Mouse (Mus musculus): Measurements from ENCODE around the gene Hydin. TPM values are rescaled to one million over a fixed set of nuclear protein-coding genes. Genes with fewer than 3 reads are reported as not detected.

The Hydin gene
- polyA plus RNA-seq, 1 experiment from 2014 or later = 0.23 TPM

GRCm38 (mm10) chr8:110253986-110254385 is 12.8 kb upstream of the Hydin start:
- no peaks in the 10 kb centered on the region for H3K36me3 ChIP-seq (ENCODE audit: control insufficient read depth, insufficient read depth, low read length)
- ATAC-seq (ENCODE audit: insufficient read depth, low FRiP score) = no peak
- H3K9ac ChIP-seq (ENCODE audit: low read length) = no peak overlapping the region
- no peaks in the 10 kb centered on the region for H3K27me3 ChIP-seq (ENCODE audit: control insufficient read depth, insufficient read depth, low read length)
- no peak overlapping the region for H3K4me3 ChIP-seq (replicated peaks; ENCODE audit: low read length)
- no peaks in the 10 kb centered on the region for H3K4me1 ChIP-seq (ENCODE audit: control insufficient read depth, insufficient read depth, low read length)
- H3K4me2 ChIP-seq (ENCODE audit: low read depth, low read length) = no peak overlapping the region
- H3K9me3 ChIP-seq (replicated peaks; ENCODE audit: control insufficient read depth, low read length) = no peaks in the 10 kb centered on the region
- 69% methylated on average over 4 of the region's 4 CpGs for WGBS
- no peak overlapping the region for H3K27ac ChIP-seq (ENCODE audit: low read length)

DNA sequence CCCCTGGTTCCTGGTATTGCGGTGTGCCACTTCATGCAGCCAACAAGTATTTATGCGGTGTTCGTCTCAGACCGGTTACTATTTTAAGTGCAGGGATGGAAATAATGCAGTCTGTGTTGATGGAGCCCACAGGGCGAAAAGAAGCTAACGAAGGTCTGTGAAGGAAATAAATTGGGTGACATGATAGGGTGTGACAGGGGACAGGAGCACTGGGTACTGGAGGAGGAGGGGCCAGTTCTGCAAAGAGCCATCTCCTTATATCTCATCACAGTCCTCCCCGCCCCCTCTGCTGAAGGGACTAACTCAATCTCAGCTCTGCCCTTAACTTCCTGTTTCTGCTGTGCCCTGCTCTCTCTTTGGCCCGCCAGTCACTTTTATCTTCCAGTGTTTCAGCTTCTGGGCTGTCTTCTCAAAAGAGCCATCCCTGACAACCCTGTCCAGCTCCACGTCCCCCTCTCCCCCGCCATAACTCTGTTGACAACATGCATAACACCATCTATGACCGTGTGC is 926 bp upstream of the Hydin start:
- Histone ChIP-seq H3K9me3 (replicated peaks; ENCODE audit: control insufficient read depth, low read length) (no peaks in the 10 kb centered on the region), H3K4me3 (replicated peaks; ENCODE audit: low read length) (no peak overlapping the region), H3K36me3 (ENCODE audit: control insufficient read depth, insufficient read depth, low read length) (no peaks in the 10 kb centered on the region), H3K4me2 (ENCODE audit: low read depth, low read length) (no peak overlapping the region), H3K27me3 (ENCODE audit: control insufficient read depth, insufficient read depth, low read length) (no peaks in the 10 kb centered on the region), H3K9ac (ENCODE audit: low read length) (no peak overlapping the region), H3K27ac (ENCODE audit: low read length) (no peak overlapping the region), H3K4me1 (ENCODE audit: control insufficient read depth, insufficient read depth, low read length) (peaks cover 3% of the 10 kb centered on the region; the same call in 1 of the 2 replicates)
- WGBS = 67% methylated on average over 11 of the region's 11 CpGs
- no peak for ATAC-seq (ENCODE audit: insufficient read depth, low FRiP score)

- Histone ChIP-seq H3K4me3 (replicated peaks; ENCODE audit: low read length) (peak overlapping the region; percentile 43), H3K9ac (ENCODE audit: low read length) (peak overlapping the region; percentile 58), H3K36me3 (ENCODE audit: control insufficient read depth, insufficient read depth, low read length) (no peaks in the 10 kb centered on the region), H3K4me2 (ENCODE audit: low read depth, low read length) (peak overlapping the region; percentile 68), H3K9me3 (replicated peaks; ENCODE audit: control insufficient read depth, low read length) (no peaks in the 10 kb centered on the region), H3K27me3 (ENCODE audit: control insufficient read depth, insufficient read depth, low read length) (no peaks in the 10 kb centered on the region), H3K27ac (ENCODE audit: low read length) (no peak overlapping the region), H3K4me1 (ENCODE audit: control insufficient read depth, insufficient read depth, low read length) (peaks cover 3% of the 10 kb centered on the region; the same call in 1 of the 2 replicates)
- WGBS = 11% methylated on average over 12 of the region's 12 CpGs
- ATAC-seq (ENCODE audit: insufficient read depth, low FRiP score) = no peak
These were observed 491 bp downstream of the Hydin start for GRCm38 (mm10) chr8:110267268-110267667.

GRCm38 (mm10) chr8:110270659-110271058 is 3.9 kb downstream of the Hydin start:
- no peak overlapping the region for H3K27ac ChIP-seq (ENCODE audit: low read length)
- H3K9me3 ChIP-seq (replicated peaks; ENCODE audit: control insufficient read depth, low read length) = no peaks in the 10 kb centered on the region
- H3K4me3 ChIP-seq (replicated peaks; ENCODE audit: low read length) = no peak overlapping the region
- ATAC-seq (ENCODE audit: insufficient read depth, low FRiP score) = no peak
- H3K36me3 ChIP-seq (ENCODE audit: control insufficient read depth, insufficient read depth, low read length) = no peaks in the 10 kb centered on the region
- peaks cover 3% of the 10 kb centered on the region; the same call in 1 of the 2 replicates for H3K4me1 ChIP-seq (ENCODE audit: control insufficient read depth, insufficient read depth, low read length)
- no peaks in the 10 kb centered on the region for H3K27me3 ChIP-seq (ENCODE audit: control insufficient read depth, insufficient read depth, low read length)
- 89% methylated on average over 4 of the region's 4 CpGs for WGBS
- H3K9ac ChIP-seq (ENCODE audit: low read length) = no peak overlapping the region
- H3K4me2 ChIP-seq (ENCODE audit: low read depth, low read length) = no peak overlapping the region

GRCm38 (mm10) chr8:110273394-110273793 is 6.6 kb downstream of the Hydin start:
- 56% methylated on average over 2 of the region's 2 CpGs for WGBS
- Histone ChIP-seq H3K4me2 (ENCODE audit: low read depth, low read length) (no peak overlapping the region), H3K36me3 (ENCODE audit: control insufficient read depth, insufficient read depth, low read length) (no peaks in the 10 kb centered on the region), H3K4me1 (ENCODE audit: control insufficient read depth, insufficient read depth, low read length) (no peaks in the 10 kb centered on the region), H3K27ac (ENCODE audit: low read length) (no peak overlapping the region), H3K9ac (ENCODE audit: low read length) (no peak overlapping the region), H3K4me3 (replicated peaks; ENCODE audit: low read length) (no peak overlapping the region), H3K9me3 (replicated peaks; ENCODE audit: control insufficient read depth, low read length) (no peaks in the 10 kb centered on the region), H3K27me3 (ENCODE audit: control insufficient read depth, insufficient read depth, low read length) (no peaks in the 10 kb centered on the region)
- ATAC-seq (ENCODE audit: insufficient read depth, low FRiP score) = no peak

DNA sequence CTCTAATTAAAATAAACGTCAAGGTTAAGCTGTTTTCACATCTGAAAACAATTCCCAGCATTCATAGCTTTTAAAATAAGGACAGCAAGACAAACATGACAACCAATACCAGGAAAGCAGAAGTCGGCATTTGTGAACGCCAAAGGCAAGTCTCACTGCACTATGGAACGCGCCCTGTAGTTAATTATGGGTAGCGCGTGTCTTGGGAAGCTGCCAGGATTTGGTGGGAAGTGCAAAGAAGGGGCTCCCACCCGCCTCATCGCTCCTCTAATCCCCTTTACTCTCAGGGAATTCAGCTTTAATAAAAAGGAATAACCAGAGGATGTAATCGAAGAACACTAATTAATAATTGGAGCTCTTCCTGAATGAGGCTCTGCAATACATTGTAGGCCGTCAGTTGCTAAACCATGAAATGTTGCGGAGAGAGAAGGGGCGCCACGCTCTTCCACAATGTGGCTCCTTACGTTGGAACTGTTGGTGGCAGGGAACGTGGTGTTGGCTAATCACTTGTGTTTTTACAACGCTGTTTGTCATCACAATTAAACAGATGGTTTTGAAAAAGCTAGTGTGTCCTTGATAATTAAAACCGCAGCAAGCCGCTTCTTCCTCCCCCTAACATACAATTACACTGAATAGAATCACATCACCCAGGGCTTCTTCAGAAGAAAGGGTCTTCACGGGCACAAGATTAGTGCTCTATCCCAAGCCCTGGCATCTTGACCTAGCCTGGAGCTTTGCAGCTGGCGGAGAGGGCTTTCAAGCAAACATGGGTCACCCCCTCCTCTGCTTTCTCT is 8.9 kb downstream of the Hydin start:
- H3K9ac ChIP-seq (ENCODE audit: low read length) = no peak overlapping the region
- H3K9me3 ChIP-seq (replicated peaks; ENCODE audit: control insufficient read depth, low read length) = no peaks in the 10 kb centered on the region
- WGBS = 82% methylated on average over 21 of the region's 21 CpGs
- no peaks in the 10 kb centered on the region for H3K4me1 ChIP-seq (ENCODE audit: control insufficient read depth, insufficient read depth, low read length)
- no peak overlapping the region for H3K4me3 ChIP-seq (replicated peaks; ENCODE audit: low read length)
- no peak for ATAC-seq (ENCODE audit: insufficient read depth, low FRiP score)
- H3K36me3 ChIP-seq (ENCODE audit: control insufficient read depth, insufficient read depth, low read length) = no peaks in the 10 kb centered on the region
- no peak overlapping the region for H3K27ac ChIP-seq (ENCODE audit: low read length)
- no peaks in the 10 kb centered on the region for H3K27me3 ChIP-seq (ENCODE audit: control insufficient read depth, insufficient read depth, low read length)
- H3K4me2 ChIP-seq (ENCODE audit: low read depth, low read length) = no peak overlapping the region

DNA sequence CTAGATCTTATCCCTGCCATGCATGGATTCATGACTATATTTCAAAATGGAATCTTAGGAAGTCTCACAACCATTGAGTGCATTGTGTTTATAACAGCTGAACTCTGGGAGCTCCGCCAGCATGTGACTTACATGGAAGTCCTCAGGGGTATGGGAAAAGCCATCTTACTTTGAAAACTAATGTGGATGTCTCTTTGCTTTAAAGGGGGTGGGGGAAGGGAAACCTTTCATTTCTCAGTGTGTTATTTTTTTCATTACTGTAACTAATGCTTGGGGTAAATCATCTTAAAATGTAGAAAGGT is 9.4 kb downstream of the Hydin start:
- Histone ChIP-seq H3K27me3 (ENCODE audit: control insufficient read depth, insufficient read depth, low read length) (no peaks in the 10 kb centered on the region), H3K9ac (ENCODE audit: low read length) (no peak overlapping the region), H3K4me3 (replicated peaks; ENCODE audit: low read length) (no peak overlapping the region), H3K27ac (ENCODE audit: low read length) (no peak overlapping the region), H3K36me3 (ENCODE audit: control insufficient read depth, insufficient read depth, low read length) (no peaks in the 10 kb centered on the region), H3K4me2 (ENCODE audit: low read depth, low read length) (no peak overlapping the region), H3K4me1 (ENCODE audit: control insufficient read depth, insufficient read depth, low read length) (no peaks in the 10 kb centered on the region), H3K9me3 (replicated peaks; ENCODE audit: control insufficient read depth, low read length) (no peaks in the 10 kb centered on the region)
- 73% methylated on average over 1 of the region's 1 CpGs for WGBS
- no peak for ATAC-seq (ENCODE audit: insufficient read depth, low FRiP score)

DNA sequence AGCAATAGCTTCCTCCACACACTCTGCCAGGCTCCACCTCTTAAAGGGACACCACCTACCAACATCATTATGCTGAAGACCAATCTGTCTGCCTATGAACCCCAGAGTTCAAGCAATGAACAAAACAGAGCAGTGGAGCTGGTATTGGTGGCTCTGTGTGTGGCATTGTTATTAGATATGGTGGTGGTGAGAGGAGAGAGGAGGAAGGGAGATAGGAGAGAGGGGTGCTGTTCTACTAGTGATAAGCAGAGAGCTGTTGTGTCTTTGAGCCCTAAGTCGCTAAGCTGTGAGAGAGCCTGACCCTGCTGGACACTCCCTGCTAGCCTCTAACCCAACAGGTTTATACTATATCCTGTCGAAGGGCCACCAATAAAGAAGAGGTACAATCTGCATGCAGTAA is 45.9 kb downstream of the Hydin start:
- Histone ChIP-seq H3K36me3 (ENCODE audit: control insufficient read depth, insufficient read depth, low read length) (no peaks in the 10 kb centered on the region), H3K4me3 (replicated peaks; ENCODE audit: low read length) (no peak overlapping the region), H3K9ac (ENCODE audit: low read length) (no peak overlapping the region), H3K4me2 (ENCODE audit: low read depth, low read length) (no peak overlapping the region), H3K27me3 (ENCODE audit: control insufficient read depth, insufficient read depth, low read length) (no peaks in the 10 kb centered on the region), H3K9me3 (replicated peaks; ENCODE audit: control insufficient read depth, low read length) (no peaks in the 10 kb centered on the region), H3K4me1 (ENCODE audit: control insufficient read depth, insufficient read depth, low read length) (no peaks in the 10 kb centered on the region), H3K27ac (ENCODE audit: low read length) (no peak overlapping the region)
- ATAC-seq (ENCODE audit: insufficient read depth, low FRiP score) = no peak
- 73% methylated on average over 2 of the region's 2 CpGs for WGBS

DNA sequence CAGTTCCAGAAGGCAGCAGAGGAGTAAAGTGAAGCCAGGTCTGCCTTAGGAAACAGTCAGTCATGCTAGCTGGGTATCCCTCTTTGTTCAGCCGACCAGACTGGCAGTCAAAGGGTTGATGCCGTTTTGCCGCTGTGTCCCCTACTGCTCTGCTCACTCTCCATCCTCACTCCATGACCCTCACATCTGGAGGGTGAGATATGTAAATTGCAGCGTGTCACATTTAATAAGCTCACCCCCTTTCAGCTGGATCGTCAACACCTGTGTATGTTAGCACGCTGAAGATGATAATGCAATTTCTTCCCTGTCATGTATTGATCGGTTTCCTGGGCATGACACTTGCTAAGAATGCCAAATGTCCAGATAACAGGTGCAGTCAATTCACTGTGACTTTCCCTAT is 49.0 kb downstream of the Hydin start:
- H3K36me3 ChIP-seq (ENCODE audit: control insufficient read depth, insufficient read depth, low read length) = no peaks in the 10 kb centered on the region
- no peaks in the 10 kb centered on the region for H3K4me1 ChIP-seq (ENCODE audit: control insufficient read depth, insufficient read depth, low read length)
- H3K27ac ChIP-seq (ENCODE audit: low read length) = no peak overlapping the region
- WGBS = 55% methylated on average over 7 of the region's 7 CpGs
- no peak overlapping the region for H3K4me2 ChIP-seq (ENCODE audit: low read depth, low read length)
- H3K9ac ChIP-seq (ENCODE audit: low read length) = no peak overlapping the region
- no peak overlapping the region for H3K4me3 ChIP-seq (replicated peaks; ENCODE audit: low read length)
- no peaks in the 10 kb centered on the region for H3K27me3 ChIP-seq (ENCODE audit: control insufficient read depth, insufficient read depth, low read length)
- H3K9me3 ChIP-seq (replicated peaks; ENCODE audit: control insufficient read depth, low read length) = no peaks in the 10 kb centered on the region
- ATAC-seq (ENCODE audit: insufficient read depth, low FRiP score) = no peak

All from stomach, embryonic 16.5 days (tissue).